Mouse (Mus musculus) mouse embryonic stem cell (cell line): ENCODE results near the gene Gm49322.

ENCODE experiments used
- in situ Hi-C, 2 experiments: fragments of 300-500 bp; cut with MboI; formaldehyde crosslinking; loops; 1 replicate in 1 of 2; 3 replicates in 1 of 2; pipeline ENCODE4 v1.14.3; 2019 to 2020; ENCODE audit warnings: low sequenced_read_pairs in 2 of 2, low pct_unique_long_range_greater_than_20kb in 1 of 2, mixed read lengths in 1 of 2; ENCODE audit not compliant: unreplicated experiment in 1 of 2

Gm49322 gene

DNA sequence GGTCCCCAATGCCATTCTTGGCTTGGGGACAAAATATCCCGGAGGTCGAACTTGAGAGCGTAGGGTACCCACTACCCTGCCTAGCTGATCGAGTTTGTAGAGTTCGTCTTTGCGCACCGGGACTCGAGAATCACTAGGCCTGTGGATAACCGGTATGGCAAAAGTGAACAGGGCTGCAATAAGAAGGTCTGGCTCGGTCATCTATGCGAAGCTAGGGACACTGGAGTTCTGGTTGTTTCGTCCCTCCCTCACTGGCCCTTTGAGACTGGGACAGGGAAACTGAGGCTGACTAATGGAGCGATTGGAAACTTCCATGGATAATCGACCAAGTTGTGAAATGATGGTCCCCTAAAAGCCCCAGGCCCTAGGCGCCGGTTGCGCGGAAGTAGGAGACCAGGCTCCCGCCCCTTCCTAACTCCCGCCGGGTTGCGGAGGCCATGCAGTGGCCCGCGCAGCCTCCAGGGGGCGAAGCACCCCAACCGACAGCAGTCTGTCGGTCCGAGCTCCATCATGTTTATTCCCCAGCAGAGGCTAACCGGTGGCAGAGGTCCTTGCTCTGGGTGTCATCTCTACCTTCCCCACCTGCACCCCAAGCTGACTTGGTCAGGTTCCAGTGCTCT lies 27.6 kb upstream of the Gm49322 start:
- in situ Hi-C loops = loop anchor here (5.0 to 10.0 kb wide), 2 partner anchors 104 to 107 kb away; no protein-coding TSS in a partner anchor

GRCm38 (mm10) chr10:80578911-80579310 lies 26.9 kb upstream of the Gm49322 start:
- in situ Hi-C loops = loop anchor here (5.0 to 10.0 kb wide), 2 partner anchors 103 to 106 kb away; no protein-coding TSS in a partner anchor

GRCm38 (mm10) chr10:80583047-80583446 lies 22.8 kb upstream of the Gm49322 start:
- in situ Hi-C loops = no loop called here

- in situ Hi-C loops = no loop called here
These were observed 21.8 kb upstream of the Gm49322 start for GRCm38 (mm10) chr10:80584045-80584488.

GRCm38 (mm10) chr10:80584642-80585552 lies 20.9 kb upstream of the Gm49322 start:
- in situ Hi-C loops = no loop called here

DNA sequence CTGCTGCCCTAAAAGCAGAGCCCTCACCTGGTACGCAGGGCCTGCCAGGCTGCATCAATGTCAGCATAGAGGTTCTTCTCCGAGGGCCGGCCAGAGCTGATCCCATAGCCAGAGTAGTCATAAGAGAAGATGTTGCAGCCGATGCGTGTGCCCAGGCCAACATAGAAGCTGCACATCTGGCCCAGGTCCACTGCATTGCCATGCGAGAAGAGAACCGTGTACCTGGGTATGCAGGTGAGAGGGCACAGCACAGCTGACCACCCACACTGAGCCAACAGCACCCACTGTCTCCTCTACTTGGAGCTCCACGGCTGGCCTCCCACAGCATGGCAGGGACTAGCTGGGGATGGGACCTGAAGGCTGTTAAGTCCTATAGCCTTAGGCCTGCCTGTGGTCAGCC lies 20.2 kb upstream of the Gm49322 start:
- in situ Hi-C loops = no loop called here

DNA sequence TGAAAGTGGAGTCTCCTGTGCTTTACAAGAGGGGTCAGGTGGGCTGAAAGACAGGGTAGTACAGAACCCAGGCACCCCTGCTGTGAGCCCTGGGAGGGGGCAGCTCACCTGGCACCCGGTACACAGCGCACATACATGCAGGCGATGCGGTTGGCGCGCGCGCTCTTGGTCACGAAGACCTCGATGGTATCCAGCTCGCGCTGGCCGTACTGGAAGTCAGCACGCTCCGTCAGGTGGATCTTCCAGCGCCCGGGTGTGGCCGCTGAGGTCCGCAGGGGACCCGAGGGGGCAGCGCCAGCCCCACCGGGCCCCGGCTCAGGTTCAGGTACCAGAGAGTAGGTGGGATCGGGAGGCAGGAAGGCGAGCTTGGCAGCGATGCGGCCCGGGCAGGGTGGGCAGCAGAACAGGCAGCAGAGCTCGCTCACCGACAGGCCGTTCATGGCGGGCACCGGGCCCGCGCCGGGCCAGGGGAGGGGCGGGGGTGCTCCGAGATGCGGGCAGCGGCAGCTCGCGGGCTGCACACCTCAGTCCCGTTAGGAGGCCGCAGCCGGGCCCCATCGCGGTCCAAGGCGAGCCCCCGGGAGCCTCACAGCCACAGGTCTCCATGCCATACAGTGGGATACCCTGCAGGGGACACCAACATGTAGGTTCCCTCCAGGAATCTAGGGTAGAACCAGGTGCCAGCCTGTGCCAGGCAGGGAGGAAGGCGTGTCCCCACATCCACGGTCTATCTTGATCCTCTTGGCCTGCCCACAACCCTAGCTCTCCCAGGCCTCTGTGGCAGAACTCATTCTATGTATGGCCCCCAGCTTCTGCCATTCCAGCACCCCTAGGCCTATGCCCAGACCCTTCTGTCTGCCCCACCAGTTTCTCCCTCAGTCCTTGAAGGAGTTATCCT lies 19.2 kb upstream of the Gm49322 start:
- in situ Hi-C loops = no loop called here

GRCm38 (mm10) chr10:80587305-80587657 lies 18.5 kb upstream of the Gm49322 start:
- in situ Hi-C loops = no loop called here

DNA sequence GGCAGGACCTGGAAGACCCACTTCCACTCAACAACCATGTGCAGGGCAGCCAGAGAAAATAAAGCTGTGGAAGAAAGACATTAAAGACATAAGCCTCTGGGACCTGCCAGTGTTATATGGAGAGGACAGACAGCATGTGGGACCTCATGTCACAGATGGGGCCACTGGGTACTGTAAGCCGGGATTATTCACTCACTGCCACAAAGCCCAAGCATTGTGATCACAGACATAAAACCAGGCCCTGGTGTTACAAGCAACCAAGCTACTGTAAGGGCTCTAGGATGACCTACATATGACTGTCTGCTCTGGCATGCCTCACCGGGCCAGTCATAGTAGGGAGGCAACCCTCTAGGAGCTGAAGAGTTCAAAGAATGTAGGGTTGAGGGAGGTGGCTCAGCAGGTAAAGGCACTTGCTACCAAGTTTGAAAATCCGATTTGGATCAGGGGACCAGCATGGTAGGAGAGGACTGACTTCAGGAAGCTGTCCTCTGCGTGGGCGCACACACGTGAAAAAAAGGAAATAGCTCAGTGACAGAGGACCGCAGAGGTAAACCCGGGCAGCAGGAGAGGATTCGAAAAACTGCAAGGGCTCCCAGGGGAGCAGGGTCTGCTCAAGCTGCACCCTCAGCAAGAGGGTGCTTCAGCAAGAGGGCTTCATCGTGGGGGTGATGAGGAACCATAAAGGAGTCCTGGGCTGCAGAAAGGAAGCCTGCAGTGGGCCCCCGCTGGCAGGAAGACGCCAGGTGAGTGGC lies 16.5 kb upstream of the Gm49322 start:
- in situ Hi-C loops = no loop called here

DNA sequence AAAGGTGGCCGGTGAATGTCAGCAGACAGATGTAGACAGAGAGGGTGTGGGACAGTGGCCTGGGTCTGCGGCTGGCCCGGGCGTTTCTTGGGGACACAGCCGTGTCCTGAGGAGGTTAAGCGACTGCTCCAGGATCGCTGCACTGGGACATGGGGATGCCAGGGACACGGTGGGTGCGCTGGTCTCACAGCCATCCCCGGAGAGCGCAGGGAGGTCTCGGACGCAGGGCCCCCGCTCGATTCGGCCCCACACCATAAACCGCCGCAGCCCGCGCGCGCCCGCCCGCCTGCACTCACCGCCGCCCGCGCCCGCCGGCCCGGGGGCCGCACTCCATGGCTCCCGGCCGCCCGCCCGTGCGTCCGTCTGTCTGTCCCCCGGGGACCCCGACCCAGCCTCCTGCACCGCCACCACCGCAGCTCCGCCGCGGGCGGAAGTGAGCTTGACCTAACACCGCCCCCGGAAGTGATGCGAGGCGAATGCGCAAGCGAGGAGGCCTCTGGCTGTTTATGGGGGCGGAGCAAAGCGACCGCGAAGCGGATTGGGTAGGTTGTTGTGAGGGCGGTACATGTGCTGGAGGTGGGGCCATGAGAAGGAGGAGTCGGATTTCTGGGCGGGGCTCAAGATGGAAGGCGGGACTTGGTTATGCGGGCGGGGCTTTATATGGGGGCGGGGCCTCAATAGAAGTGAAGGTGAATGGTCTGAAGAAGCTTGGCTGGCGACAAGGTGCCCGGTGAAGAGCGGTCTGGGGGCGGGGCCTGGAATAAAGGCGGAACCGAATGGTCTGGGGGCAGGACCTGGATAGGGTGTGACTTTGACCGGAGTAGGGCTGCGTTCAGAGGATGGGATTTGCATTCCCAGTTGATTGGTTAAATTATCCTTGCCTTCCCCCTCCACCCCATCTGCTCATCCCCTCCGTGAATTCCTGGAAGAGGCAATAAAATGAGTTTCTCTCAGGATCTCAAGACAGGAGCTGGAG lies 15.7 kb upstream of the Gm49322 start, which contains the start of gene Abhd17a:
TSS of gene Abhd17a (minus strand) at position 463 of the 976 bp plus-strand sequence.
- in situ Hi-C loops = no loop called here

DNA sequence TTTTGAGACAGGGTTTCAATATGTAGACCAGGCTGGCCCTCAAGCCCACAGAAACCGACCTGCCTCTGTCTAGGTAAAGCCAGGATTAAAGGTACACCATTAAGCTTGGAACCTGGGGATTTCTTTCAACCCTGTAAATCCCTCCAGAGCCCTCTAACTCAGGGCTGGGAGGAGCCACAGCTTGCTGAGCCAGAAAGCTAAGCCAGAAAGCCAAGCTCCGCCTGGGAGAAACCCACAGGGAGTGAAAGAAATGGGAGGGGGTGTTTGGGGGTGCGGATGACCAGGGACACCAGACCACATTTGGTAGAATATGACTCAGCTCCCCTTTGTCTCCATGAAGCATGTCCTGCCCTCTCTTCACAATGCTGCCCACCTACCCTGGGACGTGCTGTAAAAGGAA lies 9.5 kb upstream of the Gm49322 start:
- in situ Hi-C loops = no loop called here

DNA sequence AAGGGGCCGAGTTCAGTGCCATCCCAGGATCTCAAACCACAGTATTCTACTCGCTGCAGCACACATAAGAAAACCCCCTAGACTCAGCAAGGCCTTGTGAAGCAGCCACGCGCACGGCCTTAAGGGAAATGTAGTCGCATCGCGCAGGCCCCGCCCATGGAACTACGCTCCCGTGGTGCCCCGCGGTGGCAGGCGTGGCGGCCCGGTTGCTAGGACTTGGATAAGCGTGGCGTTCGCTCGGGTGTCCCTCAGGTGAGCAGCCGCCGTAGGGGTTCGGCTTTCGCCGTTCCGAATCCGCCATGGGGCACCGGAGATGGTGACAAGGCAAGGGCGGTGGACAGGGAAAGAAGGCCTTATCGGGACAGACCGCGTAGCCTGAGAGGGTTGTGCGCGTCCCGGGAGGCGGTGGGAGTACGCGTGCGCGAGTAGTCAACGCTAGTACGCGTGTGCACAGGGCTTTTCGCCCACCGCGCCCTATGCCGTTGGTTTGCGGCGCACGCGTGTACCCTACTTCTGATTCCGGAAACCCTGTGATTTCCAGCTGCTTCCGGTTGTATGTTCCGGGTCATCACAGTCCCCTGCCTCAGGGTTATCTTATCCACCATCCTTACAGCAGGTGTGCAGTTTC lies 3.0 kb upstream of the Gm49322 start, which contains the start of the genes Scamp4 and Adat3:
TSS of gene Scamp4 (plus strand) at position 175 of the 628 bp plus-strand sequence.
TSS of gene Adat3 (plus strand) at position 183 of the 628 bp plus-strand sequence.
- in situ Hi-C loops = no loop called here

GRCm38 (mm10) chr10:80603364-80603763 lies 2.5 kb upstream of the Gm49322 start:
- in situ Hi-C loops = no loop called here

- in situ Hi-C loops = no loop called here
These were observed 1.8 kb upstream of the Gm49322 start for GRCm38 (mm10) chr10:80604001-80604509.

- in situ Hi-C loops = no loop called here
These were observed 833 bp upstream of the Gm49322 start for GRCm38 (mm10) chr10:80604988-80605387.

- in situ Hi-C loops = no loop called here
These were observed 485 bp downstream of the Gm49322 start for GRCm38 (mm10) chr10:80606306-80606705.
